Mouse (Mus musculus) adrenal gland, postnatal 36 days (tissue): ENCODE data around the gene Pnkd. TPM values are rescaled to one million over a fixed set of nuclear protein-coding genes. Genes with fewer than 3 reads are reported as not detected.
"Not testable (repeated sequence)": the region's sequence is repeated elsewhere in the genome, so short reads cannot be mapped to it uniquely, and the experiment has no call there.

Experiments
- DNase-seq, 2 experiments: peaks; one replicate each; pipeline ENCODE4 v3.0.0; 2021; ENCODE audit warnings: mixed read lengths in 1 of 2
- total RNA-seq, 2 experiments: library from RNA; stranded (reverse); gene quantifications; 2 replicates each; pipeline ENCODE4 v1.2.3; 2021

Pnkd gene
- total RNA-seq, 2 experiments from 2014 or later = 72.5 to 80.8 TPM

- DNase-seq = no peak
These were observed 46.4 kb downstream of the Pnkd start for GRCm38 (mm10) chr1:74331046-74331681.

DNA sequence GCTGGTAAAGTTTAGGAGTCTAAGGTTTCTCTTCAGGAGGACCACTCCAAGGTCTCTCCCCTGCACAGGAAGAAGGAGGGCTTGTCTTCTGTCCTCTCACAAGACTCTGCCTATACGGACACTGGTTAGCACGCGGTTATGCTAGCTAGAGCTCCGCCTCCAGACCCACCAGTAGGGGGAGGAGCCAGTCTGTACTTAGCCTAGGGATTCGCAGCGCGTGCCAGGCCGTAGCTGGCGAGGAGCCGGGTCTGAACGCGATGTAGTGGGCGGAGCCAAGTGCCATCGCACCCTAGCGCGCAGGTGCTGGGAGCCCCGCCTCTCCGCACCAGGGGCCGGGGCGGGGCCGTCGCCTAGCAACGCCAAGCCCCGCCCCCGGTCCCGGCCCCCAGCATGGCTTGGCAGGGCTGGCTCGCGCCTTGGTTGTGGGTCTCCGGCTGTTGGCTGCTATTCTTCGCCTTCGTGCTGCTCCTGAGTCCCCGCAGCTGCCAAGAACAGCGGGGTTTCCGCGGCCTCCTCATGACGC lies 47.6 kb downstream of the Pnkd start:
- DNase-seq = peak; percentile 97

DNA sequence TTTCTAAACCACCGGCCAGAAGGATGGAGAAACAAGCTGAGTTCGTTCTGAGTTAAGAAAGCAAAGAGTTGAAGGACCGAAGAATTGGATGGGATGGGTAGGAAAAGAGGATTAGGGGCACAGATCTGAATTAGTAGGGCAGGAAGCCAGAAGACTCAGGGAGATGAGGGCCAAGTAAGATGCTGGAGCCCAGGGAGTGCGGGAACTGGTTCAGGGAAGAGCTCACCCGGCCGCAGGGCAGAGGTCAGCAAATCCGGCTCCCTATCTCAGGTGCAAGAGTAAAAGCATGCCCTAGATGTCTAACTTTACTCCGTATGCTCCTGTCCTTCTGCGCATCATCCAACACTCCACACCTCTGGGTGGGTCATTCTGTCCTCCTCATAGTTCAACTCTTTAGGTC lies 48.2 kb downstream of the Pnkd start:
- peak in 1 of 2 experiments; percentile 18 for DNase-seq

- DNase-seq = no peak
These were observed 49.9 kb downstream of the Pnkd start for GRCm38 (mm10) chr1:74334607-74335006.

DNA sequence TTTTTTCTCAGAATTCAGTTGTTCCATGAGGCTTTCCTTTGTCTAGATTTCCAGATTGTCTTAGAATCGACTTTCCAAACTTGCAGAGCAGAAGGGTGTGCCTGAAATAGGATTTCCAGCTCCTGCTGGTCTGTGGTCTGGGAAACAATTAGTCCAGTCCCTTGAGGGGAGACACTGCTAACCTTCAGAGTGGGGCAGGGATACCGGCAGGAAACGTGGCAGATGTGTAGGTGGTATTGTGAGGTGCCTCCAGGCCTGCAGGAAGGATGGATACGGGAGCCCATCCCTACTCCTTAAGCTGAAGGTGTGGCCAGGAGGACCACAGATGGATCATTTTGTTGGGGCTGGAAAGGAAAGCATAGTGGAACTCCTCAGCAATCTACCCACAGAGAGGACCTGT lies 50.3 kb downstream of the Pnkd start:
- no peak for DNase-seq

DNA sequence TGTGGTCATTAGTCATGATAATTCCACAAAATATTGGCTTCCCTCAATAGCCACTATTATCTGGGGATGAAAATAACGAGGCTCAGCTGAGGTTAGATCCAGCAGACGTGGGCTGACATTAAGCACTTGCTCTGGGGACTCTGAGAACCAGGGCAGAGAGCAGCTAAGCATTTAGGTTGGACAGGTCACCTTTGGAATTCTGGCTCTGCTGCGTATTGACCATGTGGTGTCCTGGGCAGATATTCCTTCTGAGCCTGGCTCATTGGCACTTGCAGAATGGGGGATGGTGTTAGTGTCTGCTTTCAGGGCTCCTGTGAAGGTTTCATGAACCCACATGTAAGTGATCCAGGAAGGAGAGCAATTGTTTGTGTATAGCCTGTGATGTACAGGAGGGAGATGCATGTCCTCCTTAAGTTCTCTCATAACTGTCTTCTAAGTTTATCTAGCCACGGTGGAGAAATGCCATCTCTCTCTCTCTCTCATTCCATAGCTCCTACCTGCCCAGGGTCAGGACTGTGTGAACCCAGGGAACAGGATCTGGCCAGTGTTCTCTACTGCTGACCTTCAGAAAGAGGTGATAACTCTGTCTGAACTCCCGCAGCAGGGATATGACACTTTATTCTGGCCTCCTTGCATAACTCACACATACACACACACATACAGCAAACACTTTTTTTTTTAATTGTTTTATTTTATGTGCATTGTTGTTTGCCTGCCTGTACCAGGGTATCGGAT lies 50.9 kb downstream of the Pnkd start:
- no peak for DNase-seq

- no peak for DNase-seq
These were observed 52.6 kb downstream of the Pnkd start for GRCm38 (mm10) chr1:74337241-74337771.

DNA sequence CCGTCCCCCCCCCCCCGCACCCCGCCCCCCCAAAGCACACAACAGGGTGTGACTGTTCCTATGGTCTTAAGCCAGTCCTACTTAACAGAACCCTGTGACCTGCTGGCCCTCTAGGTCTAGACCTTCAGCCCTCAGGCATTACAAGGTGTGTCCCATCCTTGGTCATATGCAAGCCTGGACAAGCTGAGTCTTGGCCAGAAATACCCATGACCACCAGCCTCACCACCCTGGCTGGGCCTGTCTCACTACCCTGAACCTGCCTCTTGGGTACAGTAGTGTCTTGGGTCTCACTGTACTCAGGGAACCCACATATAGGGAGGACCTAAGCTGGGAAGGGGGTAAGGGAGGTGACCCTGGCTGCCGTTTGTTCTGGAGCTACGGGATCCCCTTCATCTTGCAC lies 53.3 kb downstream of the Pnkd start:
- no peak for DNase-seq

- no peak for DNase-seq
These were observed 53.9 kb downstream of the Pnkd start for GRCm38 (mm10) chr1:74338626-74339025.

- DNase-seq = no peak
These were observed 55.2 kb downstream of the Pnkd start for GRCm38 (mm10) chr1:74339917-74340316.

DNA sequence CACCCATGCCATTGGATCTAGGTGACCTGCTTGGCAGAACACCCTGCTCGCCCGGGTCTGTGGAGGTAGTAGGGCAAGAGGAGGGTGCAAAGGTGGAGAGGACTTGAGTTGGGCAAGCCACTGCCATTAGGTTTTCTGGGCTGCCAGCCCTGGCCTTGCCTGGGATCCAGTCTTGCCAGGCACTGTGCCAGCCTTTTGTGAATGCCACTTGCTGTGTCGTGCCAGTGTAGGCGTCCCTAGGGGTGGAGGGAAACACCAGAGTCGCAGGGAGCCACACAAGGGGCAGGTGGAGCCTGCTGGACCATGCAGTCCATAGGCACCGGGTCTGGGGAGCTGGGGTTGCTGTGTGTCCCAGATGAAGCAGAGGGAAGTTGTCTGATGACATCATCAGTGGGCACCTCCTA lies 55.6 kb downstream of the Pnkd start:
- DNase-seq = peak; percentile 84 to 90

DNA sequence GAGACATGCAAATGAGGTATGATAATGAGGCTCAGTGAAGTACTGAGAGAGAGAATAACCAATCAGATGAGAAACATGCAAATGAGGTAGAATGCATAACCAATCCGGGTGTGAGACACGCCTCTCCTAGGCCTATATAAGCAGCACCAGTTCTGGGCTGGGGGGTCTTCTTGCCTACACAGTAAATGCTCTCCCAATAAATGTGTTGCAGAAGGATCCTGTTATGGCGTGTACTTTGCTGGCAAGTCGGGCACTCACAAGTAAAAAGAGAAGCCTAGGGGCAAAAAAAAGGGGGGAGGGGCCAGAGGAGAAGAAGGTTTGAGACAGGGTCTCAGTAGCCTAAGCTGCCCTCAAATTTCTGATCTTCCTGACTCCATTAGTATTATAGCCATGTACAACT lies 56.3 kb downstream of the Pnkd start:
- not testable (repeated sequence) for DNase-seq

GRCm38 (mm10) chr1:74341898-74342297 lies 57.2 kb downstream of the Pnkd start:
- no peak for DNase-seq

- DNase-seq = no peak
These were observed 57.6 kb downstream of the Pnkd start for GRCm38 (mm10) chr1:74342308-74342707.

DNA sequence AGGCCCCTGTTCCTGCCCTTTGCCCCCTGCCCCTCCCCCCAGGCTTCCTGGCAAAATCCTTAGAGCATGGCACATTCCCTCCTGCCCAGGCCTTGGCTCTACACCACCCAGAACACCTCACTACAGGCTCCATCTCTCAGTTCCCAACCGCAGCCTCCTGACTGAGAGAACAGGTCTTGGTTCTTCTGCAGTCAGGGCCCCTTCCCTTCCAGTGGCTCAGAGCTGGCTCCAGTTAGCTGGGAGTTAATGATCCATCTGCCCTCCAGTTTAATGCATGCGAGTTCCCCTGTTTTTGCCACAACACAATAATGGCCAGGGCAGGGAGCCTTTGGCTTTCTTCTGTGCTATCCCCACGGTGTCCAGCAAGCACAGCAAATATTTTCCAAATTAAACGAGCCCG lies 58.4 kb downstream of the Pnkd start:
- no peak for DNase-seq

- DNase-seq = no peak
These were observed 59.6 kb downstream of the Pnkd start for GRCm38 (mm10) chr1:74344163-74344916.

DNA sequence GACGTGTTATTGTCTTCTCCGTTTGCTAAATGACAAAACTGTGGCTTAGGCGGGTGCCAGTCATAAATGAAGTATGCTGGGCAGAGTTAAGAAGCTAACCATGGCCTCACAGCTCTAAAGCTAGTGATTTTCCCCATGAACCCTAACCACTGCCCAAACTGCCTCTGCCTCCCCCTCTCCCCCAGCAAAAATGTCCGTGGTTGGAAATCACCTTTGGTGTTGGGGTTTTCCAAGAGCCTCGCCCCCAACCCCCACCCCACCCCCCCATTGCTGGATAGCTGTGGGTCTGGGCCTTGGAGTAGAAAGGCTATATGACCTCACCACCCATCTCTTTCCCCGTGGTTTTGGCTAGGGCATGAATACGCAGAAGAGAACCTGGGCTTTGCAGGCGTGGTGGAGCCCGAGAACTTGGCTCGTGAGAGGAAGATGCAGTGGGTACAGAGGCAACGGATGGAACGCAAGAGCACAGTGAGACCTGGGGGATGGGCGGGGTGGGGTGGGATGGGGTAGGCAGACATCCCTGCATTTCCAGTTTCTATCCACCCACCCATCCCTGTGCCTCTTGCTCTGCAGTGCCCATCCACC lies 66.5 kb downstream of the Pnkd start:
- no peak for DNase-seq

DNA sequence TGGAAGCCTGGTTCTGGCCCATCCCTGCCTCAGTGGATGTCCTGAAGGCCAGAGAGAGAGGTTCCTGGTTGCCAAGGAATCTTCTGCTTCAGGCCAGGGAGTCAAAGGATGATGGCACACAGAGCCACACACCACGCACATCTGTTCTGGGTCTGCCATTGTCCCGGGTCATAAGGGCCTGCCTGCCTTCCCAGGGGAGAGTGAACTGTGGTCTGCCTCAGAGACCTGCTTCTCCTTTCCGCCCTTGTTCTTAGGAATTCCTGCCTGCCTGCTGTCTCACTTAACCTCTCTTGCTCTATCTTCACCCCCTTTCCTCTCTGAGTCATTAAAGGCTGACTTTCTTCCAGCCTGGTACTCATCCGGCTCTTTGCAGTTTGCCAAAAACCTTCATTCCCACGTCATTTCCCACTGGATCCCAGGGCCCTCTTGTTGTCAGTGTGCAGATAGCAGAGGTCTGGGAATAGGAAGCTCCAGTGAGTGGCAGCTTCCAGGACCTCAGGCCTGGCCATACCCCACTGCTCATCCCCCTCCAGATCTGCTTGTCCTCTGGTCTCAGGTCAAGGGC lies 67.9 kb downstream of the Pnkd start:
- peak; percentile 43 to 53 for DNase-seq

DNA sequence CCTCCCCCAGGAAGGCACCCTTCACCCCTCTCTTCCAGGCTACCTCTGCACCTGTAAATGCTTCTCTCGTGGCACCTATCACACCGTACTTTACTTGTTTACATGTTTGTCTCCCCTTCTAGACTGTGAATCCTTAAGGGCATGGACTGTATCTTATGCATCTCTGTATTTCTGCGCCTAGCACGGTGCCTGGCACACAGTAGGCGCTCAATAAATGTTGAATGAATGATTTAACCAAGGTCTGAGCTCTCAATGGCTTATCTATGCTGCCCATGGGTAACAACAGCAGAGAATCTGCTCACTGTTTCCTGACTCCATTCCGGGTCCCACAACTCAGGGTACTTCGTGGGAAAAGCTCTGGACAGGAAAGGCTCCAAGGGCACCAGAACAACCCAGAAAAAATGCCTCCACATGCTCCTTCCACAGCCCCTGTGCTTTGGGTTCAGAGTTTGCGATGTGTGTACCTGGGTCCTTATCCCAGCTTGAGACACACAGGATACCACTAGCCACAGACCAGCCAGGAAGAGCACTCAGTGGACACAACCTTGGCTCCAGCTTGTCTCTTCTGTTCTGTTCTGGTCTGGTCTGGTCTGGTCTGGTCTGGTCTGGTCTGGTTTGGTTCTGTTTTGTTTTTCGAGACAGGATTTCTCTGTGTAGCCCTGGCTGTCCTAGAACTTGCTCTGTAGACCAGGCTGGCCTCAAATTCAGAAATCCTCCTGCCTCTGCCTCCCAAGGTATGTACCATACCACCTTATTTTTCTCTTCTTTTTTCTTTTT lies 68.9 kb downstream of the Pnkd start:
- no peak for DNase-seq

DNA sequence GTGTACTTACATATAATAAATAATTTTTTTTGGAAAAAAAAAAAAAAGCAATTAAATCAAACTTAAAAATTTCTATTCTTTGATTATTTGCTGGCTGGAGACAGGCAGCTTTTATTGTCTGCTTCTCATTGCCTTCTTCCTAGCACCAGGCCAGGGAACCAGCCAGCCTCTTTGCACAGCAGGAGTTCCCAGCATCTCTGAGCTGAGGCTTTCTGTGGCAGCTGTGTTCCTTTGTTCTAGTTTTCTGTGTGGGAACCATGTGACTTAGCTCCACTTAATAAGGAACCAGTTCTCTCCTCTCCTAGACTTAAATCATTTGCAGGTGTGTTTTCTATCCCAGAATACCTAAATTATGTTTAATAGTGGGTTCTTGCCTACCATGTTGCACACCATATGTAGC lies 72.8 kb downstream of the Pnkd start:
- no peak for DNase-seq

DNA sequence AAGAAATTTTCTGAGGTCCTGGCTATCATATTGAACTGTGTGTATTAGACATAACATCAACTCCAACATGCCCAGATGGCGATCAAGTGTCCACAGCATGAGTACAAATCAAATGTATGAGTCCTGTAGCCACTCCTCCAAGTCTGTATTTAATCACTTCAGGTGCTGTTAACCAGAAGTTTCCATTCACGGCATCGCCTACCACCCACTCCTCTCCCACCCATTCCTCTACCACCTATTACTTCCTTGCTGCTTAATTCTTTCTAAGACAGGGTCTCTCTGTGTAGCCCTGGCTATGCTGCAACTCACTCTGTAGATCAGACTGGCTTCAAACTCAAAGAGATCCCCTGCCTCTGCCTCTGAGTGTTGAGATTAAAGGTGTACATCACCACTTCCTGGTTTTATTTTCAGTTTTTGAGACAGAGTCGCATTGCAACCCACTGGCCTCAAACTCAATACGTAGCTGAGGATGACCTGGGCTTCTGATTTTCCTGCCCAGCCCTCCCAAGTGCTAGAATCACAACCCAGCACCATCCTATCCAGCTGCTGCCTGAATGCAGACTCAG lies 75.3 kb downstream of the Pnkd start:
- no peak for DNase-seq
